Mouse (Mus musculus) naive thymus-derived CD4-positive, alpha-beta T cell, adult 2 months (primary cell): ENCODE results near the gene Klk1b26.
"Not testable (repeated sequence)": the region's sequence is repeated elsewhere in the genome, so short reads cannot be mapped to it uniquely, and the experiment has no call there.

Experiments
- DNase-seq: peaks from one replicate; pipeline ENCODE4 v3.0.0-alpha.2; 2011; ENCODE audit warnings: low read depth

Klk1b26 gene

DNA sequence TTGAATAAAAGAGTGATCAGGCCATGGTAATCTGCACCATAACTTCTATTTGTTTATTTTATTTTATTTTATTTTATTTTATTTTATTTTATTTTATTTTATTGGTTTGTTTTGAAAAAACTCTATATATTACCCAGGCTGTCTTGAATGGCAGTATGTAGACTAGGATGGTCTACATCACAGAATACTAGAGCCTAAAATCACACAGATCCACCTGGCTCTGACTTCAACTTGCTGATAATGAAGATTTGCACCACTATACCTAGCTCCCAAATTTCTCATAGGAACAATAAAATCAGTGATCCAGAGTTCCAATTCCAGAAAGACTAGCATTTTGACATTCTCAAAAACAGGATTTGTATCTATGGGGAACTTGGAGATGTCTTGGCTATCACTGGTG is at the start of gene Klk1b26:
TSS of gene Klk1b26 (plus strand) at position 301 of the 400 bp plus-strand sequence.
- not testable (repeated sequence) for DNase-seq

DNA sequence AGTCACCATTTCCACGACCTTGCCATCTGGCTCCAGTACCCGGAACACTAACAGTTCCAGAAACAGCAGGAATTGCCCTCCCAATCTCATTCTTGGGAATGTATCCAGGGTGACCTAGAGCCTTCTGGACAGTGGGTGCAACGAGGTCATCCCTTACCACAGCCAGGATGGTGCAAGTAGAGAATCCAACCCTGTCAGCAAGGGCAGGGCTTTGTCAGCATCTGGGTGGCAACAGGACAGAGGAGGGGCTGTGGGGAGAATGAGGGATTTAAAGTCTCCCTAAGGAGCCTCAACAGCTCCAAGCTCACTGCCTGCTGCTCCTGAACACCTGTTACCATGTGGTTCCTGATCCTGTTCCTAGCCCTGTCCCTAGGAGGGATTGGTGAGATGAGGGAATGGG is 45.5 kb upstream of the Klk1b26 start, which contains the start of gene Klk1b1:
TSS of gene Klk1b1 (plus strand) at position 301 of the 400 bp plus-strand sequence.
- DNase-seq: no peak

DNA sequence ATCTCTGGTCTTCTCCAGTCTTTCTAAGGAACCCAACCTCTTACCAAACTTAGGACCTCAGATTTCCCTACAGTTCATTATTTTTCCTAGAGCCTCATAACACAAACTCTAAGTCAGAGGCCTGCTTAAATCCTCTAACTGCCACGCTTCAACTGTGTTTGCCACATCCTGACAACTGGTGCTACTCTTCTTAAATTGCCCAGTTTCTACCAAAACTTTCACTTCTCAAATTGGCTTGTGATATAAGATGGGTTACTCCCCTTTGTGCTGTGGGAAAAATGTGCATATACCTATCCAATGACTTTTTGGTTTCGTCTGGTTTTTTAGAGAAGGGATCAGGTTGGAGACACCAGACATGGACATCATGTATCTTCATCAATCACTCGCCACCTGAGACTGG is 44.9 kb upstream of the Klk1b26 start:
- DNase-seq: no peak

DNA sequence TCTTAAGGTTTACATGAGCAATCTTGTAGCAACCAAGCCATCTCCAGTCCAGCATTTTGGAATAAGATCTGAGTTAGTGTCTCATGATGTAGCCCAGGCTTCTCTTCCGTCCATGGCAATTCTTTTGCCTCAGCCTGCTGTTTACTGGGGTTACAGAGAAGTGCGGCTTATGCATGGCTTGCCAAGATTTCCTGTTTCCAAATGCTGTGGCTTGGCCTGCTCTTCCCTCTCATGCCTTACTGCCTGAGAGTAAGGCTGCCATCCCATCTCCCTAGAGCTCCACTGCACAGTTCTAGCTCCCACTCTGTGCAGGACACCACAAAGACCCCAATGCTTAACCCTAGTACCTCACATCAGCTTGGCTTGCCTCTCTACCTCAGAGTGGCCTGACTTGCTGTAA is 44.4 kb upstream of the Klk1b26 start:
- DNase-seq: no peak

DNA sequence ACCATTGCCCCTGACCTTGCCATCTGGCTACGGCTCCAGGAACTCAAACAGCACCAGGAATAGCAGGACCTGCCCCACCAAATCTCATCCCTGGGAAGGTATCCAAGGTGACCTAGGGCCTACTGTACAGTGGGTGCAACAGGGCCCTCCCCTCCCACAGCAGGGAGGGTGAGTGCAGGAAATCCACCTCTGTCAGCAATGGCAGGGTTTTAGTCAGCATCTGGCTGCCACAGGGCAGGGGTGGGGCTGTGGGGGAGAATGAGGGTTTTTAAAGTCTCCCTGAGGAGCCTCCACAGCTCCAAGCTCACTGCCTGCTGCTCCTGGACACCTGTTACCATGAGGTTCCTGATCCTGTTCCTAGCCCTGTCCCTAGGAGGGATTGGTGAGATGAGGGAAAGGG is 36.2 kb upstream of the Klk1b26 start, which contains the start of gene Klk1b9:
TSS of gene Klk1b9 (plus strand) at position 301 of the 400 bp plus-strand sequence.
- DNase-seq: not testable (repeated sequence)

DNA sequence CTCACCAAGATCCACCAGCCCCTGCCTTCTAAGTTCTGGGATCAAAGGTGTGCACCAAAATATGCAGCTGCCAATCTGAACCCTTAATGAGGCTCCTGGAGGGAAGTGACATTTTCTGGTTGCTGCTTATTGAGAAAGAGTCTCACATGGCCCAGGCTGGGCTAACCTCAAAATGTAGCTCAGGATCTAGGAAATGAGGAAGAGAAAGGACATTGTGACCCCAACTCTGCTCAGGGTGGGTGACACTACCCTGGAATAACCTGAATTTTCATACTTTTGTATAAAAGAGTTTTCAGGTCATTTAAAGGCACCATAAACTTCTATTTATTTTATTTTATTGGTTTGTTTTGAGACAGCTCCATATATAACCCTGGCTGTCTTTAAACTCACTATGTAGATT is 26.3 kb upstream of the Klk1b26 start:
- DNase-seq: no peak

DNA sequence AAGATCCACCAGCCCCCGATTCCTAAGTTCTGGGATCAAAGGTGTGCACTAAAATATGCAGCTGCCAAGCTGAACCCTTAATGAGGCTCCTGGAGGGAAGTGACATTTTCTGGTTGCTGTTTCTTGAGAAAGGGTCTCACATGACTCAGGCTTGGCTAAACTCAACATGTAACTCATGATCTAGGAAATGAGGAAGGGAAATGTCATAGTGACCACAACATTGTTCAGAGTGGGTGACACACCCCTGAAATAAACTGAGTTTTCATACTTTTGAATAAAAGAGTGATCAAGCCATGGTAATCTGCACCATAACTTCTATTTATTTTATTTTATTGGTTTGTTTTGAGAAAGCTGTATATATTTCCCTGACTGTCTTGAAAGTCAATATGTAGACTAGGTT is 17.1 kb upstream of the Klk1b26 start:
- DNase-seq: not testable (repeated sequence)

DNA sequence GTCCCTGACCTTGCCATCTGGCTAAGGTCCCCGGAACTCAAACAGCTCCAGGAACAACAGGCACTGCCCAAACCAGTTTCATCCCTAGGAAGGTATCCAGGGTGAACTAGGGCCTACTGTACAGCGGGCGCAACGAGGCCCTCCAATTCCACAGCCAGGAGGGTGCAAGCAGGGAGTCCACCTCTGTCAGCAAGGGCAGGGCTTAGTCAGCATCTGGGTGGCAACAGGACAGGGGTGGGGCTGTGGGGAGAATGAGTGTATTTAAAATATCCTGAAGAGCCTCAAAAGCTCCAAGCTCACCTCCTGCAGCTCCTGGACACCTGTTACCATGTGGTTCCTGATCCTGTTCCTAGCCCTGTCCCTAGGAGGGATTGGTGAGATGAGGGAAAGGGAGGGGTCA is 16.4 kb upstream of the Klk1b26 start, which contains the start of gene Klk1b11:
TSS of gene Klk1b11 (plus strand) at position 301 of the 400 bp plus-strand sequence.
- DNase-seq: not testable (repeated sequence)

DNA sequence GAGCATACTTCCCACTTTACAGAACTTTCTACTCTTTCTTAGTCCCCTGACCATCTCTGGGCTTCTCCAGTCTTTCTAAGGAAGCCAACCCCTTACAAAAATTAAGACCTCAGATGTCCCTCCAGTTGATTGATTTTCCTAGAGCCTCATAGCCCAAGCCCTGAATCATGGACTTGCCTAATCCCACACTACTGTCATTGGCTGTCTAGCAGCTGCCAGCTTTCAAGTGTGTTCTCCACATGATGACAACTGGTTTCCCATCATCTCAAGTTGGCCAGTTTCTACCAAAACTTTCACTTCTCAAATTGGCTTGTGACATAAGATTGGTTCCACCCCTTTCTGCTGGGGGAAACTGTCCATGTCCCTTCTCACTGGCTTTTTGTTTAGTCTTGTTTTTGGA is 7.1 kb upstream of the Klk1b26 start:
- no peak for DNase-seq

DNA sequence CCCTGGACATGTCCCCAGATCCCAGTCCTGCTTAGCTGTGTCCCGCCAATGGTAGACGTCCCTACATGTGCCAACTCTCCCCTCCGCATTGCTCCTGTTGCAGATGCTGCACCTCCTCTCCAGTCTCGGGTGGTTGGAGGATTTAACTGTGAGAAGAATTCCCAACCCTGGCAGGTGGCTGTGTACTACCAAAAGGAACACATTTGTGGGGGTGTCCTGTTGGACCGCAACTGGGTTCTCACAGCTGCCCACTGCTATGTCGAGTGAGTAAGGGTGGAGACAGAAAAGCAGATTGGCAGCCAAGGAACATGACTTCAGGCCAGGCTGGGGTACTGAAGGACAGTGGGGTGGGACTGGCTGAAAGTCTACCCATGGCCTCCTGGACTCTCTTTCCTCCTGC is 2.7 kb downstream of the Klk1b26 start:
- not testable (repeated sequence) for DNase-seq

DNA sequence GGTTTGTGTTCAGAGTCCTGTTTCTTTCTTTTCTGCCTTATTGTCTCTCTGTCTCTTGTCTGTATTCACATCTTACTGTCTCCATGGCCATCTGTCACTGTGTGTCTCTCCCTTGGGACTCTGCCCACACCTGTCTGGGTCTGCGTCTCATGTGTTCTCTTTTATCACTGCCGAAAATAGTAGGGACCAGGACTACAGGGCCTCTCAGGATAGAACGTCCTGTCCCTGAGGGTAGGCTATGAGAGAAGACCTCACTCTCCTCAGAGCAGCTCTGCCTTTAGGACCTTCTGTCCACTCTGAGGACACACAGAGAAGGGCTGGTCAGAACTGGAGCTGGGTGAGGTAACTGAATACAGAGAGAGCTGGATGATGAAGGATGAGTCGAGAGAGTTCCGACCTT is 3.1 kb downstream of the Klk1b26 start:
- no peak for DNase-seq

DNA sequence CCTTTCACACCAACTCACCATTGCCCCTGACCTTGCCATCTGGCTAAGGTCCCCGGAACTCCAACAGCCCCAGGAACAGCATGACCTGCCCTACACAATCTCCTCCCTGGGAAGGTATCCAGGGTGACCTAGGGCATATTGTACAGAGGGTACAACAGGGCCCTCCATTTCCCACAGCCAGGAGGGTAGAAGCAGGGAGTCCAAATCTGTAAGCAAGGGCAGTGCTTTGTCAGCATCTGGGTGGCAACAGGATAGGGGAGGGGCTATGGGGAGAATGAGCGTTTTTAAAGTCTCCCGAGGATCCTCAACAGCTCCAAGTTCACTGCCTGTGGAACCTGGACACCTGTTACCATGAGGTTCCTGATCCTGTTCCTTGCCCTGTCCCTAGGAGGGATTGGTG is 40.0 kb downstream of the Klk1b26 start, which contains the start of gene Klk1b27:
TSS of gene Klk1b27 (plus strand) at position 301 of the 400 bp plus-strand sequence.
- DNase-seq: not testable (repeated sequence)
